Mouse (Mus musculus) embryonic fibroblast, embryonic 13.5 days (primary cell): ENCODE data around the gene Pknox1.

ENCODE experiments used
- CTCF ChIP-seq: IDR thresholded peaks from 2 replicates; pipeline ENCODE4 v1.5.1; 2011; ENCODE audit warnings: mild to moderate bottlenecking, control low read depth, low read length, moderate library complexity, borderline replicate concordance; ENCODE audit not compliant: insufficient read depth
- POLR2A ChIP-seq: IDR thresholded peaks from 2 replicates; pipeline ENCODE4 v1.6.1; 2011; ENCODE audit warnings: low read depth, mild to moderate bottlenecking, control low read depth, low read length, moderate library complexity

DNA sequence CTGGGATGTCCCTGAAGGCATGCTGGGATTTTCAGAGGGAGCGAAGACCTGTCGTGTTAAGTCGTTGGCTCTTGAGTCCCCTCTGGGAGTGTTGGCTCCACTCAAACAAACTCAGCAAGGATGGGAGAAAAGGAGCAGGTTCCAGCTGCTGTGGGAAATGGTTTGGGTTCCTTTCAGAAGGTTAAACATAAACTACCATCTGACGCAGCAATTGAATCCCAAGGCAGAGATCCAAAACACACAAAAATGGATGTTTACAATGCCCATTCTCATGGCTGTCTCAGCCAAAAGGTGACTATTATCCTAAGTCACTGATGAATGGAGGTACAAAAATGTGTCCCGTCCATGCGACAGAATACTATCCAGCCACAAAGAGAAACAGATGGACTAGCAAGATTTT lies 68.5 kb downstream of the Pknox1 start:
- TF ChIP-seq POLR2A: no peak
- no peak for TF ChIP-seq CTCF
